Mouse (Mus musculus) cerebellum, adult 9-10 months (tissue): ENCODE measurements at regions not wholly inside any gene's neighbourhood (a gene's known extent, or its start where the extent isn't known, plus 50 kb on each side); places are given as distances from the start of the nearest gene placed in this dataset.

Experiments used
- DNase-seq: peaks from one replicate; pipeline ENCODE4 v3.0.0; 2022

- DNase-seq = no peak
Measured at GRCm38 (mm10) chr3:101749841-101750240, 98.9 kb downstream of the Mab21l3 start.

- no peak for DNase-seq
Measured at GRCm38 (mm10) chr3:101749031-101749632, 99.6 kb downstream of the Mab21l3 start.

GRCm38 (mm10) chr3:101748186-101748585 is 100.6 kb downstream of the Mab21l3 start:
- DNase-seq = no peak

- DNase-seq = no peak
Measured at GRCm38 (mm10) chr3:101740906-101741305, 107.9 kb downstream of the Mab21l3 start.

GRCm38 (mm10) chr3:101737197-101737596 is 111.6 kb downstream of the Mab21l3 start:
- no peak for DNase-seq

GRCm38 (mm10) chr3:101729044-101729443 is 119.7 kb downstream of the Mab21l3 start:
- no peak for DNase-seq

- DNase-seq = no peak
Measured at GRCm38 (mm10) chr3:101722926-101723325, 118.4 kb upstream of the Atp1a1 start.

- DNase-seq = no peak
Measured at GRCm38 (mm10) chr3:101722001-101722400, 117.5 kb upstream of the Atp1a1 start.

GRCm38 (mm10) chr3:101715416-101715815 is 110.9 kb upstream of the Atp1a1 start:
- peak; percentile 65 for DNase-seq

- DNase-seq = no peak
Measured at GRCm38 (mm10) chr3:101714810-101715209, 110.3 kb upstream of the Atp1a1 start.

GRCm38 (mm10) chr3:101713669-101714068 is 109.2 kb upstream of the Atp1a1 start:
- DNase-seq = no peak

- no peak for DNase-seq
Measured at GRCm38 (mm10) chr3:101713138-101713638, 108.7 kb upstream of the Atp1a1 start.

- DNase-seq = no peak
Measured at GRCm38 (mm10) chr3:101712666-101713065, 108.2 kb upstream of the Atp1a1 start.

GRCm38 (mm10) chr3:101711594-101712171 is 107.2 kb upstream of the Atp1a1 start:
- DNase-seq = no peak

GRCm38 (mm10) chr3:101709379-101709970 is 105.0 kb upstream of the Atp1a1 start:
- peak; percentile 62 for DNase-seq

- DNase-seq = peak; percentile 71
Measured at GRCm38 (mm10) chr3:101708821-101709220, 104.3 kb upstream of the Atp1a1 start.

- no peak for DNase-seq
Measured at GRCm38 (mm10) chr3:101704919-101705318, 100.4 kb upstream of the Atp1a1 start.

- DNase-seq = no peak
Measured at GRCm38 (mm10) chr3:101704326-101704725, 99.8 kb upstream of the Atp1a1 start.

GRCm38 (mm10) chr3:101701763-101702173 is 97.3 kb upstream of the Atp1a1 start:
- no peak for DNase-seq

- peak; percentile 70 for DNase-seq
Measured at GRCm38 (mm10) chr3:101700974-101701610, 96.6 kb upstream of the Atp1a1 start.

GRCm38 (mm10) chr3:101699929-101700681 is 95.6 kb upstream of the Atp1a1 start:
- peak; percentile 98 for DNase-seq

GRCm38 (mm10) chr3:101696832-101697231 is 92.3 kb upstream of the Atp1a1 start:
- DNase-seq = no peak

- peak; percentile 57 for DNase-seq
Measured at GRCm38 (mm10) chr3:101694311-101694710, 89.8 kb upstream of the Atp1a1 start.
